Mouse (Mus musculus): ENCODE measurements at regions not wholly inside any gene's neighbourhood (a gene's known extent, or its start where the extent isn't known, plus 50 kb on each side); places are given as distances from the start of the nearest gene placed in this dataset.

DNA sequence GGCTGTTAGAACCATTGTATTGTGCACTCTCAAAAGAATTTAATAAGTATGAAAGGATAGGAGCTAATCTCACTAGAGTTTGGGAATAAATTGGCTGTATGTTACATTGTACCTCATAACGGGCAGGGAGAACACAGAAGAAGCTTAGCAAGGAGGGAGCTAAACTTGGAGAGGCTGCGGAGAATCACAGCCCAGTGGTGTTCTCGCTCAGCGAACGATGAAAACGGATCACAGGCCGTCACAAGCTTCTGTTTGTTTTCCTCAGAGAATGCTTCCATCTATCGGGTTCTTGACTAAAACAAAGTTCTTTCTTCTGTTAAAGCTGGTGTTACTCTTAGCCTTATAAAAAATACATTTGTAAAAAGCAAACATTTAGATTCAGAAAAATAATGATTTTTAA is 178.2 kb upstream of the Rnd3 start:
- no peak for ATAC-seq
- Histone ChIP-seq H3K27me3 (replicated peaks; ENCODE audit: control insufficient read depth, insufficient read depth, low read length) (no peaks in the 10 kb centered on the region), H3K4me1 (ENCODE audit: control insufficient read depth, insufficient read depth, low read length) (no peaks in the 10 kb centered on the region), H3K4me2 (ENCODE audit: low read length) (no peak overlapping the region), H3K4me3 (ENCODE audit: low read depth, low read length) (no peak overlapping the region), H3K9ac (ENCODE audit: low read length) (no peak overlapping the region), H3K9me3 (replicated peaks; ENCODE audit: control insufficient read depth, low read length) (no peaks in the 10 kb centered on the region), H3K27ac (ENCODE audit: low read depth, low read length) (no peak overlapping the region), H3K36me3 (ENCODE audit: control insufficient read depth, insufficient read depth, low read length) (no peaks in the 10 kb centered on the region)
- 8% methylated on average over 8 of the region's 8 CpGs for WGBS
- DNase-seq (ENCODE audit: low spot score): no peak

GRCm38 (mm10) chr2:51321676-51322075 is 172.8 kb upstream of the Rnd3 start:
- Histone ChIP-seq H3K4me1 (ENCODE audit: control insufficient read depth, insufficient read depth, low read length) (no peaks in the 10 kb centered on the region), H3K36me3 (ENCODE audit: control insufficient read depth, insufficient read depth, low read length) (no peaks in the 10 kb centered on the region), H3K4me3 (ENCODE audit: low read depth, low read length) (no peak overlapping the region), H3K27ac (ENCODE audit: low read depth, low read length) (no peak overlapping the region), H3K27me3 (replicated peaks; ENCODE audit: control insufficient read depth, insufficient read depth, low read length) (no peaks in the 10 kb centered on the region), H3K4me2 (ENCODE audit: low read length) (no peak overlapping the region), H3K9me3 (replicated peaks; ENCODE audit: control insufficient read depth, low read length) (0 out of 2 replicates have a peak, but pooled peaks cover 4% of the 10 kb centered on the region), H3K9ac (ENCODE audit: low read length) (no peak overlapping the region)
- DNase-seq (ENCODE audit: low spot score) (peak; percentile 54), ATAC-seq (peak; percentile 60)
- 32% methylated on average over 5 of the region's 5 CpGs for WGBS

GRCm38 (mm10) chr2:51316452-51316851 is 167.5 kb upstream of the Rnd3 start:
- ATAC-seq: no peak
- Histone ChIP-seq H3K27me3 (replicated peaks; ENCODE audit: control insufficient read depth, insufficient read depth, low read length) (no peaks in the 10 kb centered on the region), H3K27ac (ENCODE audit: low read depth, low read length) (no peak overlapping the region), H3K4me3 (ENCODE audit: low read depth, low read length) (no peak overlapping the region), H3K9ac (ENCODE audit: low read length) (no peak overlapping the region), H3K4me1 (ENCODE audit: control insufficient read depth, insufficient read depth, low read length) (no peaks in the 10 kb centered on the region), H3K9me3 (replicated peaks; ENCODE audit: control insufficient read depth, low read length) (0 out of 2 replicates have a peak, but pooled peaks cover 4% of the 10 kb centered on the region), H3K36me3 (ENCODE audit: control insufficient read depth, insufficient read depth, low read length) (no peaks in the 10 kb centered on the region), H3K4me2 (ENCODE audit: low read length) (no peak overlapping the region)
- 83% methylated on average over 8 of the region's 8 CpGs for WGBS
- no peak for DNase-seq (ENCODE audit: low spot score)

- no peak for DNase-seq (ENCODE audit: low spot score)
These were observed 164.5 kb upstream of the Rnd3 start for GRCm38 (mm10) chr2:51313414-51313813.

GRCm38 (mm10) chr2:51306257-51306656 is 157.3 kb upstream of the Rnd3 start:
- ATAC-seq (no peak), DNase-seq (ENCODE audit: low spot score) (no peak)
- WGBS: 96% methylated on average over 1 of the region's 1 CpGs
- H3K4me1 ChIP-seq (ENCODE audit: control insufficient read depth, insufficient read depth, low read length): no peaks in the 10 kb centered on the region
- no peak overlapping the region for H3K4me3 ChIP-seq (ENCODE audit: low read depth, low read length)
- H3K9me3 ChIP-seq (replicated peaks; ENCODE audit: control insufficient read depth, low read length): no peaks in the 10 kb centered on the region
- H3K4me2 ChIP-seq (ENCODE audit: low read length): no peak overlapping the region
- no peaks in the 10 kb centered on the region for H3K27me3 ChIP-seq (replicated peaks; ENCODE audit: control insufficient read depth, insufficient read depth, low read length)
- H3K36me3 ChIP-seq (ENCODE audit: control insufficient read depth, insufficient read depth, low read length): no peaks in the 10 kb centered on the region
- H3K27ac ChIP-seq (ENCODE audit: low read depth, low read length): no peak overlapping the region
- no peak overlapping the region for H3K9ac ChIP-seq (ENCODE audit: low read length)

More at GRCm38 (mm10) chr2:51313414-51313813, 164.5 kb upstream of the Rnd3 start:
- Histone ChIP-seq H3K9ac (ENCODE audit: low read length) (no peak overlapping the region), H3K4me2 (ENCODE audit: low read length) (no peak overlapping the region), H3K4me1 (ENCODE audit: control insufficient read depth, insufficient read depth, low read length) (no peaks in the 10 kb centered on the region), H3K36me3 (ENCODE audit: control insufficient read depth, insufficient read depth, low read length) (no peaks in the 10 kb centered on the region), H3K27me3 (replicated peaks; ENCODE audit: control insufficient read depth, insufficient read depth, low read length) (no peaks in the 10 kb centered on the region), H3K27ac (ENCODE audit: low read depth, low read length) (no peak overlapping the region), H3K4me3 (ENCODE audit: low read depth, low read length) (no peak overlapping the region), H3K9me3 (replicated peaks; ENCODE audit: control insufficient read depth, low read length) (0 out of 2 replicates have a peak, but pooled peaks cover 4% of the 10 kb centered on the region)
- ATAC-seq: no peak
- WGBS: 87% methylated on average over 4 of the region's 4 CpGs

DNA sequence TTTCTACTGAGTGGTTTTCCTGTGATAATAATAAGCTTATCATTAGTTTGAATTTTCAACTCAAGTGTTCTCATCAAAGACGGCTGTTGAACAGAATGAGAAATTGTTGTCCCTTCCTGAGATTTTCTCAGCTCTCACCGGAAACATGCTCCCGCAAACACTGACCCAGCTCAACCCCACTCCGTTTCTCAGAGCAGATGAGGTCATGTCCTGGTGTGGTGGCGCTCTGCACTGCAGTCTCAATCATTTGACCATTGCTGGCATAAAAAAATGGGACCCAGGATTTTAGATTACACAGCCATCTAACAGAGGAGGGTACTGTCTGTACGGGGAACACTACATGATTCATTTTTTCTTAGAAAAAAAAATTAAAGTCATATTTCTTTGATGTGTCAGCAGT is 156.5 kb upstream of the Rnd3 start:
- Histone ChIP-seq H3K9ac (ENCODE audit: low read length) (no peak overlapping the region), H3K4me1 (ENCODE audit: control insufficient read depth, insufficient read depth, low read length) (no peaks in the 10 kb centered on the region), H3K9me3 (replicated peaks; ENCODE audit: control insufficient read depth, low read length) (no peaks in the 10 kb centered on the region), H3K36me3 (ENCODE audit: control insufficient read depth, insufficient read depth, low read length) (no peaks in the 10 kb centered on the region), H3K27ac (ENCODE audit: low read depth, low read length) (no peak overlapping the region), H3K4me2 (ENCODE audit: low read length) (no peak overlapping the region), H3K4me3 (ENCODE audit: low read depth, low read length) (no peak overlapping the region), H3K27me3 (replicated peaks; ENCODE audit: control insufficient read depth, insufficient read depth, low read length) (no peaks in the 10 kb centered on the region)
- ATAC-seq: no peak
- DNase-seq (ENCODE audit: low spot score): no peak
- 83% methylated on average over 6 of the region's 6 CpGs for WGBS

- no peak for DNase-seq (ENCODE audit: low spot score)
These were observed 155.8 kb upstream of the Rnd3 start for GRCm38 (mm10) chr2:51304694-51305093.

GRCm38 (mm10) chr2:51290659-51291260 is 141.8 kb upstream of the Rnd3 start:
- Histone ChIP-seq H3K9me3 (replicated peaks; ENCODE audit: control insufficient read depth, low read length) (no peaks in the 10 kb centered on the region), H3K36me3 (ENCODE audit: control insufficient read depth, insufficient read depth, low read length) (no peaks in the 10 kb centered on the region), H3K4me2 (ENCODE audit: low read length) (no peak overlapping the region), H3K4me1 (ENCODE audit: control insufficient read depth, insufficient read depth, low read length) (peaks cover 3% of the 10 kb centered on the region; the same call in 1 of the 2 replicates), H3K9ac (ENCODE audit: low read length) (no peak overlapping the region), H3K27me3 (replicated peaks; ENCODE audit: control insufficient read depth, insufficient read depth, low read length) (no peaks in the 10 kb centered on the region), H3K4me3 (ENCODE audit: low read depth, low read length) (no peak overlapping the region), H3K27ac (ENCODE audit: low read depth, low read length) (no peak overlapping the region)
- DNase-seq (ENCODE audit: low spot score) (peak; percentile 39), ATAC-seq (peak; percentile 67)
- 34% methylated on average over 5 of the region's 5 CpGs for WGBS

More at GRCm38 (mm10) chr2:51304694-51305093, 155.8 kb upstream of the Rnd3 start:
- WGBS: 65% methylated on average over 6 of the region's 6 CpGs
- H3K9ac ChIP-seq (ENCODE audit: low read length): no peak overlapping the region
- no peak overlapping the region for H3K27ac ChIP-seq (ENCODE audit: low read depth, low read length)
- no peaks in the 10 kb centered on the region for H3K9me3 ChIP-seq (replicated peaks; ENCODE audit: control insufficient read depth, low read length)
- no peak for ATAC-seq
- no peaks in the 10 kb centered on the region for H3K4me1 ChIP-seq (ENCODE audit: control insufficient read depth, insufficient read depth, low read length)
- no peak overlapping the region for H3K4me2 ChIP-seq (ENCODE audit: low read length)
- H3K4me3 ChIP-seq (ENCODE audit: low read depth, low read length): no peak overlapping the region
- no peaks in the 10 kb centered on the region for H3K27me3 ChIP-seq (replicated peaks; ENCODE audit: control insufficient read depth, insufficient read depth, low read length)
- no peaks in the 10 kb centered on the region for H3K36me3 ChIP-seq (ENCODE audit: control insufficient read depth, insufficient read depth, low read length)

DNA sequence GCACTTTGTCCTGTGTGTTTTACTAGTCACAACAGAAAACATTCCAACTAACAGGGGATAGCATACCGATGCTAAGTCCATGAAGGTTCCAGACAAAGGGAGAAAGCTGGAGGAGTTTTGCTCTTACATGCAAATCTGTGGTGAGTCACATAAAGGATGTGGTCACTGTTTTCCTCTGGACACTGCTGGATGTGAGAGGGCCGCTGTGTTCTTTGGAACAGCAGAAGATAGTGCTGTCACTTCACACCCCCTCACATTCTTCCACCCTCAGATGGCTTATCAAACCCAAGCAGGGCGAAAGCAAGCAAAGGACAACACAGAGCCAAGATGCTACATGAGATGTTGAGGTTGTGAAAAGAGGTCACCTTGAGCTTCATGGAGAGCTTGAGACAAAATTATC is 139.8 kb upstream of the Rnd3 start:
- no peaks in the 10 kb centered on the region for H3K27me3 ChIP-seq (replicated peaks; ENCODE audit: control insufficient read depth, insufficient read depth, low read length)
- no peak for DNase-seq (ENCODE audit: low spot score)
- 88% methylated on average over 3 of the region's 3 CpGs for WGBS

More for the DNA sequence above, 139.8 kb upstream of the Rnd3 start:
- Histone ChIP-seq H3K9ac (ENCODE audit: low read length) (no peak overlapping the region), H3K9me3 (replicated peaks; ENCODE audit: control insufficient read depth, low read length) (no peaks in the 10 kb centered on the region), H3K4me2 (ENCODE audit: low read length) (no peak overlapping the region), H3K4me1 (ENCODE audit: control insufficient read depth, insufficient read depth, low read length) (peaks cover 7% of the 10 kb centered on the region), H3K4me3 (ENCODE audit: low read depth, low read length) (no peak overlapping the region), H3K36me3 (ENCODE audit: control insufficient read depth, insufficient read depth, low read length) (no peaks in the 10 kb centered on the region), H3K27ac (ENCODE audit: low read depth, low read length) (no peak overlapping the region)
- ATAC-seq: no peak

Measured in forebrain, embryonic 14.5 days (tissue).